Mouse (Mus musculus): ENCODE measurements around the gene Pgap2.

The Pgap2 gene

DNA sequence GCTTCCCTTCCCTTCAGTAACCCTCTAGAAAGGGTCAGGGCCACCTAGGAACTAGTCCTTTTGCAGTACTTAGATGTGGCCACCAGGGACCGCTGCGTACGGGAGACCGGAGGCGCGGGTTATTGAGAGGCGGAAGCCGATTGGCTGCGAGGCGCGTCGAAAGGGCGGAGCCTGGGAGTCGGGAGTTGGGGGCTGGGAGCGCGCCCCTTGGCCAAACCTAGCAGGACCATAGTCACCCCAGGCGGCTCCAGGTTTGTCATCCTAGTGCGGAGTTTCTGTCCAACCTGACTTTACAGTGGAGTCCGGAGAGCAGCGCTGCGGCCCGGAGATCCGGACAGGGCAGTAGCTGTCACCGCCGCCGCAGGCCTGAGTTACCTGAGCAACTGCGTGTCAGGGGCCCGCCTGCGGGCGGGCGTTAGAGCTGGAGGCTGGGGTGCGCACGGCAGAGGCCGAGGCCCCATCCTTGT, 57.1 kb downstream of the Pgap2 start:
- Histone ChIP-seq H3K27me3 (ENCODE audit: control insufficient read depth, insufficient read depth, low read length, poor library complexity, severe bottlenecking) (no peaks in the 10 kb centered on the region), H3K36me3 (ENCODE audit: control insufficient read depth, insufficient read depth, low read length, poor library complexity, severe bottlenecking) (no peaks in the 10 kb centered on the region)
- peak; percentile 95 for DNase-seq (ENCODE audit: low read depth, low spot score)

DNA sequence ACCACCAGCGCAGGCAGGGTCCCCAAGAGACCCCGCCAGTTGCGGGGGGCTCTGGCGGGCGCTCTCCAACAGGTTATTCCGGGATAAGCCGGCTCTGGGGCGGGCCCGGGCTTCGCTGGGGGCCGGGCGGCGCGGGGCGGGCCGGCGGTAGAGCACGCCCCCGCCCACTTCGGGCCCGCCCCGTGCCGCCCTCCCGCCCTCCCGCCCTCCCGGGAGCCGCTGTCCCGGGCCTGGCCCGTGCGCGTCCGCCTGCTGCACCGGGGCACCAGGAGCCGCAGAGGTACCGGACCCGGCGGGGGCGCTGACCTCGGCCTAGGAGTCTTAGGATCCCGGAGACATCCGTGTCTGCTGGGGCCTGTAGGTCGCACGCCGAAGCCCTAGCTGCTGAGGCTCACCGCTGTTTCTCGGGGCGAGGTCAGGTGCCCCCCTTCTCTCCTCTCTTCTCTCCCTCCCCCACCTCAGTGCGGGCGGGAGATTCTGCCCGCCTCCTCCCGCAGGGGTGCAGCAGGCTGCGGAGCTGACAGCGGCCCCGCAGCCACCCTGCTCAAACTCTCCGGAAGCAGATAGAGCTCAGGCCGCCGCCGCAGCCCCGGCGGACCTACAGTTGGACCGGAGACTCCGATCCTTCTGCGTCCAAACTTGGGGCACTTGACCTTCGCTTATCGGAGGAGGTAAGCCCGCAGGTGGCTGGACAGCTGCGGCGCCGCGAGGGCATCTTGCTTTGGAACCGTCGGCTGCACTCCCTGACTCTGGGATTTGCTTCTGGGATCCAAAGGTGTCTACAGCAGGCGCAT, 57.8 kb downstream of the Pgap2 start, which contains the start of gene Stim1:
Gene Stim1, plus strand, starts transcription at position 206 of the 794 bp plus-strand sequence.
- Histone ChIP-seq H3K27me3 (ENCODE audit: control insufficient read depth, insufficient read depth, low read length, poor library complexity, severe bottlenecking) (no peaks in the 10 kb centered on the region), H3K36me3 (ENCODE audit: control insufficient read depth, insufficient read depth, low read length, poor library complexity, severe bottlenecking) (no peaks in the 10 kb centered on the region)
- peak; percentile 73 for DNase-seq (ENCODE audit: low read depth, low spot score)

DNA sequence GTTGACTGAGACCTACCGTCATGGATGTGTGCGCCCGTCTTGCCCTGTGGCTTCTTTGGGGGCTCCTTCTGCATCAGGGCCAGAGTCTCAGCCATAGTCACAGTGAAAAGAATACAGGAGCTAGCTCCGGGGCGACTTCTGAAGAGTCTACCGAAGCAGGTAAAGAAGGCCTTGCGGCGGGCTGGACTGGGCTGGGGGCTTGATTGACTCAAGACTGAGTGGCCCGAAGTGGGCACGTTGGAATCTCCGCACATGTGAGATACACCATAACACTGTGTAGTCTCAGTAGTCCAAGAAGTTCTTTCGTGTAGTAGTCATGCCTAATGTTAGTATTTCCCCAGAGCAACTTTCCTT, 58.4 kb downstream of the Pgap2 start:
- DNase-seq (ENCODE audit: low read depth, low spot score) = no peak
- Histone ChIP-seq H3K27me3 (ENCODE audit: control insufficient read depth, insufficient read depth, low read length, poor library complexity, severe bottlenecking) (no peaks in the 10 kb centered on the region), H3K36me3 (ENCODE audit: control insufficient read depth, insufficient read depth, low read length, poor library complexity, severe bottlenecking) (no peaks in the 10 kb centered on the region)

DNA sequence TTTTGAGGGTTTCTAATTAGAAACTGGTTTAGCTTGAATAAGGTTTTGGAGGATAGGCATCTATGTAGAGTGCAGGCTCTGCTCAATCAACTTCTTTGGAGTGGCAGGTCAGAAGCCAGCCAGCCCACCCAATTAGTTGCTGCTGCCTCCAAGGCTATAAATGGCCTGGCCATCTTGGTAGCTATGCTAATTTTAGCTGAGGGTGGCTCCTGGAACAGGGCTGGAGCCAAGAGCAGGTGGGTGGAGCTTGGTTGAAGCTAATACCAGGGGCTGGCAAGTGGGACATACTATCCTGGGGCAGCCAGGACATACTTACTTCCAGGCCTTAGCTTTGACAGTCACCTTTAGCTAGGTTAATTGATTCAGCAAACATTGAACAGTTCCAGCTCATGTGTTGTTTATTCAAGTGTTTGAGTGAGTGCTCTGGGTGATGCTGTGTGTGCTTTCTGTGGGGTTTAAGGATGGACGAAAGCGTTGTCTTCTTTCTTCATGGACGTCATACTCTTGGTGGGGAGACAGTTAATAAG, 62.5 kb downstream of the Pgap2 start:
- DNase-seq (ENCODE audit: low read depth, low spot score) = no peak
- Histone ChIP-seq H3K27me3 (ENCODE audit: control insufficient read depth, insufficient read depth, low read length, poor library complexity, severe bottlenecking) (no peaks in the 10 kb centered on the region), H3K36me3 (ENCODE audit: control insufficient read depth, insufficient read depth, low read length, poor library complexity, severe bottlenecking) (peaks cover 2% of the 10 kb centered on the region; the same call in 1 of the 2 replicates)

DNA sequence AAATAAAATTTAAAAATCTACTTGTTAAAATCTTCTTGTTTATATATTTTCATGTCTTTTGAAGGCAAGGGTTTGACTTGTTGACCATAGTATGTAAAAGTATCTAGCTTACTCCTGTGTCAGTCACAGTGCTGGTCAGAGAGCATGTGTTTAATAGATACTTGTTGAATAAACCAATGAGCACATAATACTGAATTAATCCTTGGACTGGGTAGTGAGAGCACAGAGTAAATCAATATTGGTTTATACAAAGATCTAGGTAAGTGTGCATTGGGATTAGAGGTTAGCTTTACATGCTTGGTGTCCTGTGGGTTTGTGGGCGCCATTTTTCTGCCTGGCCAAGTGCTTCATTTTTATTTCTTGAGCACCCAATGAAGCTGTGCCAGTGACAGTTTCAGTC, 71.4 kb downstream of the Pgap2 start:
- H3K27me3 ChIP-seq (ENCODE audit: control insufficient read depth, insufficient read depth, low read length, poor library complexity, severe bottlenecking) = no peaks in the 10 kb centered on the region
- no peak for DNase-seq (ENCODE audit: low read depth, low spot score)

DNA sequence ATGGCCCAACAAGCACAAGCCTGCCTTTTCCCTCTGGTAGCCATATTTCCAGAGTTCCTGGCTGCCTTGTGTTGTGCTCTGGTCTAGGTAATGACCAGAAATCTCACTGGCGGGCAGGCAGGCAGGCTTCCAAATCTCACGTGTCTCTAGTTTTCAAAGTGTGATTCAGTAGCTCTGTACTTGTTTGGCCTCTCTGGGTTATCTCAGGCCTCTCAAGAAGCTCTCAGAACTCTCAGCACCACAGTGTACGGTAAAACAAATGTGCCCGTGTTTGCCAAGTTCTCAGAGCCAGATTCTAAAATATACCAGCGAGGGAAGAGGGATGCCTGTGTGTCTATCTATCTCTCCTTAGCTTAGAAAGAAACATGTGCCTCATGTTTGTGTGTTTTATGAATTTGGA, 72.3 kb downstream of the Pgap2 start:
- Histone ChIP-seq H3K36me3 (ENCODE audit: control insufficient read depth, insufficient read depth, low read length, poor library complexity, severe bottlenecking) (no peaks in the 10 kb centered on the region), H3K27me3 (ENCODE audit: control insufficient read depth, insufficient read depth, low read length, poor library complexity, severe bottlenecking) (no peaks in the 10 kb centered on the region)
- DNase-seq (ENCODE audit: low read depth, low spot score) = no peak

More for the DNA sequence above, 71.4 kb downstream of the Pgap2 start:
- no peaks in the 10 kb centered on the region for H3K36me3 ChIP-seq (ENCODE audit: control insufficient read depth, insufficient read depth, low read length, poor library complexity, severe bottlenecking)

All from splenic B cell, adult 2 months (primary cell).